In genomic region chr11:32605907-32606306, GRCm38 (mm10) we compare ENCODE assay signal across 14 mouse cellular contexts. TPM values are rescaled to one million over a fixed set of nuclear protein-coding genes. Genes with fewer than 3 reads are reported as not detected.
DNase-seq lines count a peak whose midpoint lies in the region; ATAC-seq and TF ChIP-seq lines count a peak whose summit lies in the region.
"Had no signal": no experiment of that assay in that cellular context is flagged by ENCODE, and none has a peak within 500 bp of the region (broad histone marks: within the 10 kb centered on the region; RNA-seq: fewer than 3 reads in every experiment).

No protein-coding gene starts in this region.

- no peaks in the 10 kb centered on the region for H3K9me3 ChIP-seq in heart, embryonic 12.5 days (replicated peaks)
- H3K9me3 ChIP-seq in kidney, postnatal 0 days (replicated peaks; ENCODE audit: low read length), result no peaks in the 10 kb centered on the region
- H3K9me3 ChIP-seq in midbrain, embryonic 11.5 days (ENCODE audit: control insufficient read depth, low read length), result no peaks in the 10 kb centered on the region
- H3K9me3 ChIP-seq in midbrain, embryonic 16.5 days (replicated peaks; ENCODE audit: control insufficient read depth, low read length, poor library complexity, severe bottlenecking), result no peaks in the 10 kb centered on the region; the same call in 1 of the 2 replicates
- H3K9me3 ChIP-seq: embryonic facial prominence, embryonic 10.5 days; forebrain, embryonic 10.5 days; hindbrain, embryonic 12.5 days had no signal

- intact Hi-C loops in heart, postnatal 36 days (cut with DNase I), result no loop called here

- peak overlapping the region; percentile 76; the same call in 1 of the 2 replicates for H3K27ac ChIP-seq in heart, embryonic 12.5 days (ENCODE audit: poor library complexity, severe bottlenecking)
- peak overlapping the region; percentile 65; the same call in 1 of the 2 replicates for H3K27ac ChIP-seq in kidney, postnatal 0 days
- no peak overlapping the region for H3K27ac ChIP-seq in midbrain, embryonic 11.5 days (ENCODE audit: low read depth, low read length)
- H3K27ac ChIP-seq in midbrain, embryonic 16.5 days (ENCODE audit: low read length), result no peak overlapping the region
- H3K27ac ChIP-seq: embryonic facial prominence, embryonic 10.5 days; hindbrain, embryonic 12.5 days had no signal

- no peak for ATAC-seq in heart, embryonic 12.5 days (ENCODE audit: insufficient number of reproducible peaks, low FRiP score)
- no peak for ATAC-seq in kidney, postnatal 0 days (replicated peaks; ENCODE audit: low FRiP score, low read depth)
- no peak for ATAC-seq in midbrain, embryonic 11.5 days (ENCODE audit: low FRiP score)
- no peak for ATAC-seq in midbrain, embryonic 16.5 days
- ATAC-seq: inflammation-experienced regulatory T-cells, adult 6 months had no signal

- H3K4me1 ChIP-seq in heart, embryonic 12.5 days (replicated peaks), result peaks cover 31% of the 10 kb centered on the region
- no peaks in the 10 kb centered on the region for H3K4me1 ChIP-seq in kidney, postnatal 0 days (replicated peaks; ENCODE audit: insufficient read depth, low read length)
- no peaks in the 10 kb centered on the region for H3K4me1 ChIP-seq in midbrain, embryonic 11.5 days (ENCODE audit: control insufficient read depth, insufficient read depth, low read length)
- no peaks in the 10 kb centered on the region; the same call in 1 of the 2 replicates for H3K4me1 ChIP-seq in midbrain, embryonic 16.5 days (ENCODE audit: control insufficient read depth, insufficient read depth, low read length)

- no peak overlapping the region for H3K4me2 ChIP-seq in heart, embryonic 12.5 days
- no peak overlapping the region for H3K4me2 ChIP-seq in kidney, postnatal 0 days (ENCODE audit: low read length)
- H3K4me2 ChIP-seq in midbrain, embryonic 11.5 days, result no peak overlapping the region
- no peak overlapping the region for H3K4me2 ChIP-seq in midbrain, embryonic 16.5 days (ENCODE audit: low read length)
- H3K4me2 ChIP-seq: hindbrain, embryonic 12.5 days had no signal

- no peak for TF ChIP-seq CTCF in kidney, postnatal 0 days (IDR thresholded peaks at IDR 0.05; ENCODE audit: low read depth)

- 0 out of 2 replicates have a peak, but pooled peaks cover 5% of the 10 kb centered on the region for H3K36me3 ChIP-seq in heart, embryonic 12.5 days
- H3K36me3 ChIP-seq in kidney, postnatal 0 days (ENCODE audit: insufficient read depth, low read length), result no peaks in the 10 kb centered on the region
- no peaks in the 10 kb centered on the region; the same call in 1 of the 2 replicates for H3K36me3 ChIP-seq in midbrain, embryonic 11.5 days (ENCODE audit: control insufficient read depth, insufficient read depth, low read length)
- H3K36me3 ChIP-seq in midbrain, embryonic 16.5 days (ENCODE audit: control insufficient read depth, insufficient read depth, low read length), result no peaks in the 10 kb centered on the region
- H3K36me3 ChIP-seq: embryonic facial prominence, embryonic 10.5 days; forebrain, embryonic 10.5 days; hindbrain, embryonic 12.5 days had no signal

- H3K4me3 ChIP-seq in heart, embryonic 12.5 days, result no peak overlapping the region
- no peak overlapping the region for H3K4me3 ChIP-seq in kidney, postnatal 0 days (replicated peaks; ENCODE audit: low read depth, low read length)
- H3K4me3 ChIP-seq in midbrain, embryonic 11.5 days (ENCODE audit: low read depth, low read length), result no peak overlapping the region
- H3K4me3 ChIP-seq in midbrain, embryonic 16.5 days (ENCODE audit: low read depth, low read length), result no peak overlapping the region
- H3K4me3 ChIP-seq: embryonic facial prominence, embryonic 10.5 days; erythroblast, embryonic 14.5 days; forebrain, embryonic 10.5 days; hindbrain, embryonic 12.5 days had no signal

- no peak for DNase-seq in heart, postnatal 36 days
- DNase-seq in kidney, postnatal 0 days (ENCODE audit: low spot score), result no peak
- no peak for DNase-seq in kidney, adult 18-20 months
- peak; percentile 56 for DNase-seq in midbrain, embryonic 11.5 days (ENCODE audit: low spot score, missing footprints)
- no peak for DNase-seq in ovary, postnatal 10 days (ENCODE audit: low spot score)
- DNase-seq: cerebellum, postnatal 10 days; gastrocnemius, postnatal 10 days had no signal

- H3K9ac ChIP-seq in heart, embryonic 12.5 days, result no peak overlapping the region
- no peak overlapping the region for H3K9ac ChIP-seq in kidney, postnatal 0 days (ENCODE audit: low read depth, low read length)
- no peak overlapping the region for H3K9ac ChIP-seq in midbrain, embryonic 11.5 days (ENCODE audit: low read length)
- no peak overlapping the region for H3K9ac ChIP-seq in midbrain, embryonic 16.5 days (ENCODE audit: low read depth, low read length)
- H3K9ac ChIP-seq: hindbrain, embryonic 12.5 days had no signal

- WGBS in heart, embryonic 12.5 days, result 61% methylated on average over 3 of the region's 3 CpGs
- WGBS in kidney, postnatal 0 days, result 86% methylated on average over 3 of the region's 3 CpGs
- WGBS in midbrain, embryonic 11.5 days, result 87% methylated on average over 3 of the region's 3 CpGs
- WGBS in midbrain, embryonic 16.5 days, result 88% methylated on average over 3 of the region's 3 CpGs

- H3K27me3 ChIP-seq in heart, embryonic 12.5 days (replicated peaks), result no peaks in the 10 kb centered on the region
- no peaks in the 10 kb centered on the region for H3K27me3 ChIP-seq in kidney, postnatal 0 days (ENCODE audit: insufficient read depth, low read length)
- H3K27me3 ChIP-seq in midbrain, embryonic 11.5 days (ENCODE audit: control insufficient read depth, insufficient read depth, low read length), result no peaks in the 10 kb centered on the region
- no peaks in the 10 kb centered on the region for H3K27me3 ChIP-seq in midbrain, embryonic 16.5 days (ENCODE audit: control insufficient read depth, insufficient read depth, low read depth, low read length)
- H3K27me3 ChIP-seq: hindbrain, embryonic 12.5 days had no signal

RNA-seq across cellular contexts. Expression of gene Fbxw11, which starts 36.6 kb away (rescaled TPM):
- polyA plus RNA-seq in heart, embryonic 12.5 days (2016; fragmentation: Nextera tagmentation; extraction: Ambion mirVana), result 76.0 and 79.2 TPM in 2 replicates
- 10 to 100 TPM; 49.5 to 51.3 TPM for total RNA-seq in heart, postnatal 36 days (2021)
- 61.1 and 68.4 TPM in 2 replicates for polyA plus RNA-seq in kidney, postnatal 0 days (2015; fragmentation: Nextera tagmentation; extraction: Ambion mirVana)
- polyA plus RNA-seq in midbrain, embryonic 11.5 days (2014; fragmentation: Nextera tagmentation; extraction: Ambion mirVana), result 104 TPM in 2 replicates
- 119 and 125 TPM in 2 replicates for polyA plus RNA-seq in midbrain, embryonic 16.5 days (2015; fragmentation: Nextera tagmentation; extraction: Ambion mirVana)

Comparison
In these comparisons a context has a peak if more than half of its experiments do, and no peak if none do; other contexts are left out.
1. H3K27ac ChIP-seq: peak in heart, embryonic 12.5 days (single experiment) and kidney, postnatal 0 days (single experiment); none in midbrain, embryonic 11.5 days (single experiment) and midbrain, embryonic 16.5 days (single experiment).